In genomic region chr17:47508012-47508608, GRCm38 (mm10) we compare ENCODE assay signal across 8 mouse cellular contexts. TPM values are rescaled to one million over a fixed set of nuclear protein-coding genes. Genes with fewer than 3 reads are reported as not detected.
DNase-seq lines count a peak whose midpoint lies in the region; ATAC-seq lines count a peak whose summit lies in the region.

No protein-coding gene starts in this region.

- no peak overlapping the region for H3K4me3 ChIP-seq in hindbrain, embryonic 15.5 days
- H3K4me3 ChIP-seq in forebrain, embryonic 10.5 days = no peak overlapping the region

- DNase-seq in ES-CJ7 (ENCODE audit: low read depth, low spot score) = peak; percentile 94
- DNase-seq in adrenal gland, postnatal 14 days = peak; percentile 97
- DNase-seq in frontal cortex, postnatal 25 days (ENCODE audit: low spot score in 2 of 2) = peak; percentile 55 to 86
- DNase-seq in left cerebral cortex, adult 11 months (ENCODE audit: low spot score) = peak; percentile 88
- DNase-seq in lung, postnatal 36 days = peak; percentile 100
- peak; percentile 89 for DNase-seq in spleen, postnatal 14 days (ENCODE audit: low spot score in 2 of 2)
- DNase-seq in forebrain, embryonic 10.5 days (ENCODE audit: extremely low spot score, low spot score) = no peak

- peak overlapping the region; percentile 27 for H3K4me2 ChIP-seq in hindbrain, embryonic 15.5 days

- peaks cover 19% of the 10 kb centered on the region for H3K4me1 ChIP-seq in hindbrain, embryonic 15.5 days (replicated peaks)
- peaks cover 55% of the 10 kb centered on the region for H3K4me1 ChIP-seq in forebrain, embryonic 10.5 days

- H3K9me3 ChIP-seq in hindbrain, embryonic 15.5 days = no peaks in the 10 kb centered on the region
- no peaks in the 10 kb centered on the region for H3K9me3 ChIP-seq in forebrain, embryonic 10.5 days

- H3K27ac ChIP-seq in hindbrain, embryonic 15.5 days (replicated peaks) = peak overlapping the region; percentile 40; the same call in 1 of the 2 replicates
- no peak overlapping the region for H3K27ac ChIP-seq in forebrain, embryonic 10.5 days

- H3K27me3 ChIP-seq in hindbrain, embryonic 15.5 days = no peaks in the 10 kb centered on the region
- H3K27me3 ChIP-seq in forebrain, embryonic 10.5 days (ENCODE audit: poor library complexity, severe bottlenecking) = peaks cover 5% of the 10 kb centered on the region; the same call in 1 of the 2 replicates

- H3K36me3 ChIP-seq in hindbrain, embryonic 15.5 days = no peaks in the 10 kb centered on the region
- H3K36me3 ChIP-seq in forebrain, embryonic 10.5 days (replicated peaks) = no peaks in the 10 kb centered on the region

- no peak for ATAC-seq in hindbrain, embryonic 15.5 days (ENCODE audit: low FRiP score, low read depth)

- 55% methylated on average over 12 of the region's 12 CpGs for WGBS in hindbrain, embryonic 15.5 days
- WGBS in forebrain, embryonic 10.5 days = 73% methylated on average over 12 of the region's 12 CpGs

- no peak overlapping the region for H3K9ac ChIP-seq in hindbrain, embryonic 15.5 days

RNA-seq across cellular contexts. Expression of gene Ccnd3, which starts 3.3 kb away (rescaled TPM):
- 228 and 248 TPM in 2 replicates for total RNA-seq in adrenal gland, postnatal 14 days (2021)
- 88.8 and 91.0 TPM in 2 replicates for polyA plus RNA-seq in hindbrain, embryonic 15.5 days (2015; fragmentation: Nextera tagmentation; extraction: Ambion mirVana)
- 296 and 313 TPM in 2 replicates for polyA plus RNA-seq in forebrain, embryonic 10.5 days (2016; fragmentation: Nextera tagmentation; extraction: Ambion mirVana)

RNA-seq across cellular contexts. Expression of gene Taf8, which starts 6.0 kb away (rescaled TPM):
- 22.9 and 23.9 TPM in 2 replicates for total RNA-seq in adrenal gland, postnatal 14 days (2021)
- 21.0 and 22.5 TPM in 2 replicates for polyA plus RNA-seq in hindbrain, embryonic 15.5 days (2015; fragmentation: Nextera tagmentation; extraction: Ambion mirVana)
- polyA plus RNA-seq in forebrain, embryonic 10.5 days (2016; fragmentation: Nextera tagmentation; extraction: Ambion mirVana) = 32.5 and 33.3 TPM in 2 replicates
